Mouse (Mus musculus) MEL-GATA-1-ER (cell line): Measurements from ENCODE around the gene Serpinh1.

Experiments
- DNase-seq: peaks from one replicate; pipeline ENCODE4 v3.0.0-alpha.2; 2012; ENCODE audit warnings: low read depth; ENCODE audit errors: extremely low read depth

Gene Serpinh1

DNA sequence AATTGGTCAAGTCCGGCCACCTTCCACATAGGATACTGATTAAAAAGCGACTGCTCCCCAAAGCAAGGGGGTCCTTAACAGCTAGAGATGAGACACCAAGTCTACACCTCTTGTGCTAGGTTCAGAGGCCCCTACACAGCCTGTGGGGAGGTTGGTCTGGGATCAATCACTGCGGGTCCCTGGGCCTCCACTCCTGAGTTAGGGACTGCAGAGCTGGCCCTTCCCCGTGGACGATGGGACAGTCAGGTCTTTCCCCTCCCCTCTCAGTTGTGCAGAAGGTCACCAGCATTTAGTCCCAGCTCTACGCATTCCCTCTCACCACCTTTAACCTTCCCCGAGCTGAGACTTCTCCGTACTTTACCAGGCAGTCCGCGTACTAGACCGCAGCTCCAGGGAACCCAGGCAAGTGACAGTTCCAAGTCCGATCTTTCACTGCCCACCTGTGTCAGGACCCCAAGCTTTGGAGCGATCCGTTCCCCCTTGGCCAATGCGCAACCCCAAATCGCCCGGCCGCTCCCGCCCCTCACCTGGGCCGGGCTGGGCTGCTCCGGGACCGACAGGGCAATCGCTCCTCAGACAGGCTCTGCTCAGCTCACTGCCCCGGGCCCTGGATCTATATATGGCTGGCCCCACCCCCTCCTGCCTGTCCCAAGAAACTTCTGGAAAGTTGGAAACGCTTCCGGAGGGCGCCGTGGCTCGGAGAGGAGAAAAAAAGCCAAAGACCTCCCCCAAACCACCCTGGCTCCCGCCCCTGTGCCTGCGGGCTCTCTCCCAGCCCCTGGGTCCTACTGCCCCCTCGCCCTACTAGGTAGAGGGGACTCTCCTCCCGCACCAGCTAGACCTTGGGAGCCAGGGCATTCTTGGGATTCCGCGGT, at the start of gene Serpinh1:
Gene Serpinh1 (minus strand): TSS at position 714 of the 875 bp plus-strand sequence.
- DNase-seq: no peak

DNA sequence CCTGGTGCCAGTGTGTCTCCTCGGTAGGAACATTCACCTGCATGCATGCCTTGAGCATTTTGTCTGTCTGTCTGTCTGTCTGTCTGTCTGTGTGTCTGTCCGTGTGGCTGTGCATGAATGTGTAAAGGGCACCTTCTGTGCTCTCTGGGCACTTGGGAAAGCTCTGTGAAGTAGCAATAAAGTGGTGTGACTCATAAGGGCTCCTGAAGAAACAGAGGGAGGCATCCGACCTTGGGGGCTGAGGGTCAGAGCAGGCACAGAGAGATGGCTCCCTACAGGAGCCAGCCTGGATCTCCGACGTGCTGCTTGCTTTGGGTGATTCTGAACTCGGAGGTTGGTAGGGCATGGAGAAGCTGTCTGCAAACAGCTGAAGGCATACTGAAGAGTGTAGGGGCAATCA, 49.4 kb upstream of the Serpinh1 start:
- DNase-seq: no peak

- no peak for DNase-seq
Observed at GRCm38 (mm10) chr7:99401373-99401772, 48.3 kb upstream of the Serpinh1 start.

DNA sequence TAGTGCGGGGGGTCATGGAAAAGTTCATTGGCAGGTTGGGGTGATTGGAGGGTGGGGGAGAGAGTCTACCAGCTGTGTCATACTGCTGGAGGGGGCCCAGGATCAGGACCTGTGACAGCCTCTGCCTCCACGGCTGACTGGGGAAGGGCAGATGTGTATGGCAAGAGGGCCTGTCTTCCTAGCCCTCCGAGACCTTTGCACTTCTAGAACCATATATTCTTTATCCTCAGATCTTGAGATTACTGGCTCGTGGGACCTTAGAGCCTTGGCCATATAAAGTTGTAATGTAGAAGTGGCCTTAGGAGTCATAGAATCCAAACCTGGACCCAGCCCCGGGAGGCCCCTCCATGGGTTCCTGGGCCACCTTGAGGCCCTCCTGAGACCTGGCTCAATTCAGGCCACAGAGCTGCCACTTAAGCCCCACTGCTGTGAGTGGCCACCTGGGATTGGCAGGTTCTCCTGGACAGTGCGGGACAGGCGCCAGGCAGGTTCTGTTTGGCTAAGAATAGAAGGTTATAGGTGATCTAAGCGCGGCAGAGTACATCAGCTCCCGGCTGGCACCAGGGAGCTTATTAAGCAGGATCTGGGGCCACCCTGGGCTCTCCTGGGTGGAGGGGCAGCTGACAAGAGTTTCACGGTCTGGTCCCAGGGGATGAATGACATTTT, 44.1 kb upstream of the Serpinh1 start:
- DNase-seq: no peak

DNA sequence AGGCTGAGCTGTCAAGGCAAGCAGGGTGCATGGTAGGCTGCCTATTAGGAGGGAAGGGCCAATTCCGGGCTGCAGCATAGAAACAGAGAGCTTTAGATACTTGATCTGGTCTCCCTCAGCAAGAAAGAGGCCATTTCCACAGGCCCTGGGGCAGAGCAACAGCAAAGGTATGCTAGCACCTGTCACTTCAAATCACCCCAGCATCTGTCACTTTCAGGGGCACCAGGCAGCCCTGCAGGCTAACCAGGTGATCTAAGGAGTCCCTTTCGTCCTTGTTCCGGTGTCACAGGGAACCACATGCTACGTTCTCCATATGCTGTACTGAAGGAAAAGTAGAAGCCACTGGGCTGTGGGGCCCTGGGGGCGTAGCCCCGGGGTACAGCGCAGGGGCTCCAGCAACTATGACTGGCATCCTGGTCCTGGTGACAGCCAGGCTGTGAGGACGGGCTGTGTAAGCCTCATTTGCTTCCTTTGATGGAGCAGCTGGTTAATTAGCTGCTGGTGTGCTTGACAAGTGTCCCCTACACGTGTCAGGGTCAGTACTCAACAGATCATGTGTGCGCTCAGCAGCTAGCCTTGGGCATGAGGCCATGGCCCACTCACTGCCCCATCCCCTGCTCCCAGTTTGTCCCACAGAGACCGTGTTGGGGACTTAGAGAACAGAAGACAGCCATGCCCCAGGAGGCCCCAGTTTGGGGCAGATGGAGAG, 43.0 kb upstream of the Serpinh1 start:
- no peak for DNase-seq

DNA sequence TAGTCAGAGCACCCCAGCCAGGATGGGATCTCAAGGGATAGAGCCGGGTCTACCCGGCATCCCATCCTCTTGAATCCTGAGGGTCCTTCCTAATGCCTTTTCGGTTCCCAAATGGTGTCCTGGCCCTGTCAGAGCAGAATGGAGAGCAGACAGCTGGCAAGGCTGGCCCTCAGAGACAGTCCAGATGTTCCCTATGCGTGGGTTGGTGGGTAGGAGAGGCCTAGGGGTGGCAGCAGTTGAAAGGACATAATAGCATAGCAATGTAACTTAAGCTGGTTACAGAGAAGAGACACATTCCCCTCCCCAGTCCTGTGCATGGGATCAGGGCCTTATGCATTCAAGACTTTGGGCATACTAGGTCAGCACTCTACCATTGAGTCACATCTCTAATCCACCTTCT, 42.3 kb upstream of the Serpinh1 start:
- DNase-seq: no peak

DNA sequence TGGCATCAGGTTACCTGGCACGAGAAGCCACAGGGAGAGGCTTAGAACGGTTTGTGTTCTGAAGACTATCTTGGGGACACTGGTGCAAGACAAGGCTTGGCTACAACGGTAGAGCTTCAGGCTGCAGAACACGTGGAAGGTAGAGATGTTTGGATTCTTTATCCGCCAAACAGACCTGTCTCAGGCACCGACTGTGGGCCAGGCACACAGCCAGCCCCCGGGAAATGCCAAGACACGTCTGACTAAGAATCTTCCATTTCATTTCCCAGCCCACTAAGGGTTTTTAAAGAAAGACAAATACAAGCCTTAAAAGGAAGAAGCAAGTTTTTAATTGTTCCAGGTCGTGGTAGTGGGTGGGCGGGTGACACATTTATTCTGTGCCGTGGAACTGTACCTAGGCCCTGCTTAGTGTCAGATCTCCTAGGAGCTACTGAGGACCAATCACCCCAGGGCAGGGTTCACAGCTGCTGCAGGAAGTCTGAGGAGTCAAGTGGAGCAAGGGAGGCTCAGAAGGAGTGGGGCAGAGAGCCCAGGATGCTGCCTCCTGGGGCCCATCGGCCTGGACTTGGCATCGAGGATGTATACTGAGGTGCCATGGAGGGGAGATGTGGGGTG, 40.8 kb upstream of the Serpinh1 start:
- DNase-seq: no peak

- no peak for DNase-seq
Observed at GRCm38 (mm10) chr7:99392696-99393095, 39.7 kb upstream of the Serpinh1 start.

- DNase-seq: no peak
Observed at GRCm38 (mm10) chr7:99390559-99390958, 37.5 kb upstream of the Serpinh1 start.

GRCm38 (mm10) chr7:99387356-99387755, 34.3 kb upstream of the Serpinh1 start:
- no peak for DNase-seq

GRCm38 (mm10) chr7:99386811-99387210, 33.8 kb upstream of the Serpinh1 start:
- no peak for DNase-seq

DNA sequence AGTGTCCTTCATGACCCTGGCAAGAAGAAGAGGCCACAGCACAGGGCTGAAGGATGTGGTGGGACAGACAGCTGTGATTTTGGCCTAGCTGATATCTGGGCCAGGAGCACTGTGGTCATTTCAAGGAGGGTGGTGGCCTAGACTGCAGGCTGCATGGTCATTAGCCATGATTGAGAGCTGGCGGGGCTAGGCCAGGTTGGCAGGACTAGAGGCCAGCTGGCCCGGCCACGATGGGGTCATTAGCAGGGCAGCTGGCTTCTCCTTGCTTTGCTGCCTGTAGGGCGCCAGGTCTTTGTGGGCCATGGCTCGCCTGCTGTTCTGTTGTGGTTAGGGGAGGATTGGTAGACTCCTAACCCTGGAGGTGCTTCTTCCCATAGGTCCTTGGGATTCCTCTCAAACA, 33.0 kb upstream of the Serpinh1 start:
- no peak for DNase-seq

- DNase-seq: no peak
Observed at GRCm38 (mm10) chr7:99384101-99384611, 31.1 kb upstream of the Serpinh1 start.

- DNase-seq: no peak
Observed at GRCm38 (mm10) chr7:99383246-99383645, 30.2 kb upstream of the Serpinh1 start.

DNA sequence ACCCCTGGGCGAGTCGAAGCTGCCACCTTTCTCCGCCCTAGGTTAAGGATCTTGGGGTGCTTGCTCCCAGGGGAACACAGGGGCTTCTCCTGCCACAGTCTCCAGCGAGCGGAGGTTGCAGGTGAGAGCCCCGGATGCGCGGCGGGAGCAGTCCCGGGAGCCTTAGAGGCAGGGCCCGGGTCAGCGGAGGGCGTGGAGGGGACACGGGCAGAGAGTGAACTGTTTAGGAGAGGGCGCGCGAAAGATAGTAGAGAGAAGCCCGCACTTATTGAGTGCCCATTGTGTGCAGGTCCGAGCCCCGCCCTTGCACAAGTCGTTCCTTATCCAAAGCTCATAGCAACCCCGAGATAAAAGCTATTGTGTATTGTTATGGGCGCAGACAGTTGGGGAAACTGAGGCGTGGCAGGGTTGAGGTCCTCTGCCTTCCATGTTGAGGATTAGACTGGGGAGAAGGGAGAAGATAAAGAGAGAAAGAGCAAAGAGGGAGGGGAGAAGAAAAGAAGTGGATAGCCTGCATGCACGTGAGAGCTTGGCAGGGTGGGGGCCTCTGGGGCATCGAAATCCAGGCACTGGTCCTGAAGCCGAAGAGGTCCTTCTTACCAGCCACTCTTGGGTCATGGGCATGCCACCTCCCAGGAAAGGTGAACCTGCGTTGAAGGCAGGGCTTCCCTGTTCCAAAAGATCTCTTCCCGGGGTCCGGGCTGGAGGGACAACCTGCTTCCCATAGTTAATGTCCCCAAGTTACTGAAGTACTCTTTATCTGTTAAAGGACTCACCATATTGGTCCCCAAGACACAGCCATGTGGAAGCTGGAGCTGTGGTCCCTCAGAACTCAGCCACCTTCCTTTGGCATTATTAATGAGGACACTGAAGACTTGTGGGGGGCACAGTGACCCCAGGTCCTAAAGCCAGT, 29.3 kb upstream of the Serpinh1 start:
- DNase-seq: no peak

DNA sequence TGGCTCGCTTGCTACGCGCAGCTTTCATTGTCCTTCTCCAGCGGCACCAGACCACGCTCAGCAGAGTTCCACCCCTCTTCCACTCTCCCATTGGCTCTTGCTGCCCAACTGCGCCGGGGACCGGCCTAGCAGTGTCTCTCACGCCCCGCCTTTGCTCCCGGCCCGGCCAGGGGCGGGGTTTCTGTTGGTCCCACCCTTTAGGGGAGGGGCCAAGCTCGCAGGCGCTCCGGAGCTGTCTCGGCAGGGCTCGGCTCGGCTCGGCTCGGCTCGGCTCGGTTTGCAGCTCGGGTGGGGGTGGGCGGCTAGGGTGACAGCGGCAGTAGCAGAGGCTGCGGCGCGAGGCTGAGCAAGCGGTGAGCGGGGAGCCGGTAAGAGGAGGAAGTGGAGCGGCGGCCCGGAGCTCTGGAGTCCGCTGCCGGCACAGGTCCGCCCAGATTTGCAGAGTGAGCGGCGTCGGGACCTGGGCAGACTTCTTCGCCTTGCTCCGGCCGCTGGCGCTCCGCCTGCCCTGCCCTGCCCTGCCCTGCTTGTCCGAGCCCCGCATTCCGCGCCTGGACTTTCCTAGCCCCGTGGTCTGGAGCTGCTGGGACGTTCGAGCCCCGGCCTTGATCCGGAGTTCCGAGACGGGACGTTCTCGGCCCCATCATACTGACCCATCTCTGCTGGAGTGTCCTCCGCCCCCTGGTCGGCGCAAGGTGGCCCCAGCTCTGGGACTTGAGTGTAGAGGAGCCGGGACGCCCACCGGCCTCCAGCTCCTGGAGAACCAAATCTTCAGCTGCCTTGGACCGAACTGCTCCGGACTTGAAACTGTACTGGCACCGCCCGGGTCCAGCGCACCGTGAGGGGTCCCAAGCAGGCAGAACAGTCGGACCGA, 28.4 kb upstream of the Serpinh1 start, which contains the start of gene Gdpd5:
Gene Gdpd5 (plus strand): TSS at position 201 of the 874 bp plus-strand sequence.
- peak; percentile 50 for DNase-seq

- peak; percentile 25 for DNase-seq
Observed at GRCm38 (mm10) chr7:99380491-99381213, 27.6 kb upstream of the Serpinh1 start.

GRCm38 (mm10) chr7:99378870-99379269, 25.8 kb upstream of the Serpinh1 start:
- no peak for DNase-seq

- peak; percentile 25 for DNase-seq
Observed at GRCm38 (mm10) chr7:99375455-99375854, 22.4 kb upstream of the Serpinh1 start.
